Comparison of ENCODE assay signal across 8 mouse cellular contexts in genomic region chr4:134535787-134536151, GRCm38 (mm10). TPM values are rescaled to one million over a fixed set of nuclear protein-coding genes. Genes with fewer than 3 reads are reported as not detected.
DNase-seq lines count a peak whose midpoint lies in the region; ATAC-seq and TF ChIP-seq lines count a peak whose summit lies in the region.

No protein-coding gene starts in this region.

- 12% methylated on average over 8 of the region's 8 CpGs for WGBS in heart, embryonic 15.5 days
- 19% methylated on average over 8 of the region's 8 CpGs for WGBS in hindbrain, embryonic 10.5 days
- WGBS in liver, embryonic 15.5 days (ENCODE audit: insufficient replicate concordance) = 14% methylated on average over 8 of the region's 8 CpGs

- peak overlapping the region; percentile 60 for H3ac ChIP-seq in C2C12 (ENCODE audit: control insufficient read depth, insufficient read length, low read depth)

- H3K4me2 ChIP-seq in heart, embryonic 15.5 days = peak overlapping the region; percentile 94
- H3K4me2 ChIP-seq in liver, embryonic 15.5 days = peak overlapping the region; percentile 100

- no peak for ATAC-seq in heart, embryonic 15.5 days (replicated peaks; ENCODE audit: insufficient number of reproducible peaks, insufficient read depth, low FRiP score, low read depth)
- ATAC-seq in liver, embryonic 15.5 days (ENCODE audit: insufficient read depth) = no peak

- no peak for DNase-seq in heart, adult 11 months
- DNase-seq in adrenal gland, postnatal 14 days = peak; percentile 77
- no peak for DNase-seq in hindbrain, embryonic 10.5 days (ENCODE audit: low spot score)
- no peak for DNase-seq in urinary bladder, postnatal 4 days (ENCODE audit: low spot score in 2 of 2)
- DNase-seq in T-cell, adult 2 months (ENCODE audit: low spot score) = no peak

- peaks cover 6% of the 10 kb centered on the region for H3K79me3 ChIP-seq in C2C12 (ENCODE audit: low read depth)

- H3K9ac ChIP-seq in heart, embryonic 15.5 days = peak overlapping the region; percentile 85
- H3K9ac ChIP-seq in liver, embryonic 15.5 days = peak overlapping the region; percentile 86

- no peaks in the 10 kb centered on the region for H3K27me3 ChIP-seq in heart, embryonic 15.5 days
- H3K27me3 ChIP-seq in C2C12 (ENCODE audit: control insufficient read depth, insufficient read depth, insufficient read length) = no peaks in the 10 kb centered on the region
- H3K27me3 ChIP-seq in hindbrain, embryonic 10.5 days (ENCODE audit: insufficient read depth, poor library complexity, severe bottlenecking) = no peaks in the 10 kb centered on the region
- H3K27me3 ChIP-seq in liver, embryonic 15.5 days = no peaks in the 10 kb centered on the region

- H3K4me3 ChIP-seq in heart, embryonic 15.5 days = peak overlapping the region; percentile 90
- peak overlapping the region; percentile 75 for H3K4me3 ChIP-seq in C2C12 (ENCODE audit: insufficient read depth, poor library complexity, severe bottlenecking)
- peak overlapping the region; percentile 90 for H3K4me3 ChIP-seq in hindbrain, embryonic 10.5 days
- peak overlapping the region; percentile 89 for H3K4me3 ChIP-seq in liver, embryonic 15.5 days (replicated peaks)

- peaks cover 23% of the 10 kb centered on the region for H3K36me3 ChIP-seq in heart, embryonic 15.5 days
- H3K36me3 ChIP-seq in C2C12 (ENCODE audit: control insufficient read depth, insufficient read depth) = peaks cover 22% of the 10 kb centered on the region
- peaks cover 40% of the 10 kb centered on the region for H3K36me3 ChIP-seq in hindbrain, embryonic 10.5 days
- peaks cover 19% of the 10 kb centered on the region for H3K36me3 ChIP-seq in liver, embryonic 15.5 days (replicated peaks)

- peaks cover 31% of the 10 kb centered on the region for H3K79me2 ChIP-seq in C2C12 (ENCODE audit: control insufficient read depth, insufficient read depth)

- no peak for TF ChIP-seq CTCF in C2C12 (IDR thresholded peaks at IDR 0.05; ENCODE audit: control insufficient read depth, insufficient read depth, insufficient read length)

- H3K27ac ChIP-seq in heart, embryonic 15.5 days = peak overlapping the region; percentile 94
- H3K27ac ChIP-seq in hindbrain, embryonic 10.5 days = peak overlapping the region; percentile 90
- peak overlapping the region; percentile 86; the same call in 1 of the 2 replicates for H3K27ac ChIP-seq in liver, embryonic 15.5 days (replicated peaks)

- no peaks in the 10 kb centered on the region for H3K9me3 ChIP-seq in heart, embryonic 15.5 days (replicated peaks)
- no peaks in the 10 kb centered on the region for H3K9me3 ChIP-seq in hindbrain, embryonic 10.5 days
- no peaks in the 10 kb centered on the region for H3K9me3 ChIP-seq in liver, embryonic 15.5 days (replicated peaks)

- peaks cover 30% of the 10 kb centered on the region for H3K4me1 ChIP-seq in heart, embryonic 15.5 days (replicated peaks)
- peaks cover 29% of the 10 kb centered on the region for H3K4me1 ChIP-seq in hindbrain, embryonic 10.5 days (replicated peaks)
- peaks cover 36% of the 10 kb centered on the region for H3K4me1 ChIP-seq in liver, embryonic 15.5 days (replicated peaks)

TF ChIP-seq in C2C12, 6 proteins besides CTCF, POLR2A, EP300 and RAD21:
- TF ChIP-seq MAX (IDR thresholded peaks at IDR 0.05) (peak; percentile 88), MYOD1 (IDR thresholded peaks at IDR 0.05; ENCODE audit: control insufficient read depth, insufficient read length, low read depth) (peak; percentile 85), FOSL1 (IDR thresholded peaks at IDR 0.05; ENCODE audit: insufficient read depth, low read length, poor library complexity, severe bottlenecking) (no peak), CEBPB (IDR thresholded peaks at IDR 0.05; ENCODE audit: low read depth) (no peak), USF1 (IDR thresholded peaks at IDR 0.05; ENCODE audit: low read depth) (peak; percentile 71), MYOG (IDR thresholded peaks at IDR 0.05; ENCODE audit: control insufficient read depth, extremely low read depth, insufficient read length) (no peak)

RNA-seq across cellular contexts. Expression of gene Mtfr1l, which starts 0.6 kb away (rescaled TPM):
- polyA plus RNA-seq in heart, embryonic 15.5 days (2015; fragmentation: Nextera tagmentation; extraction: Ambion mirVana) = 147 and 152 TPM in 2 replicates
- 66.6 TPM for polyA plus RNA-seq in C2C12 (2012; fragmentation: generic; extraction: Trizol)
- 103 and 113 TPM in 2 replicates for total RNA-seq in adrenal gland, postnatal 14 days (2021)
- polyA plus RNA-seq in hindbrain, embryonic 10.5 days (2016; fragmentation: Nextera tagmentation; extraction: Ambion mirVana) = 115 and 125 TPM in 2 replicates
- 39.6 and 40.3 TPM in 2 replicates for polyA plus RNA-seq in liver, embryonic 15.5 days (2015; fragmentation: Nextera tagmentation; extraction: Ambion mirVana)

RNA-seq across cellular contexts. Expression of gene Selenon, which starts 16.2 kb away (rescaled TPM):
- polyA plus RNA-seq in heart, embryonic 15.5 days (2015; fragmentation: Nextera tagmentation; extraction: Ambion mirVana) = 30.8 and 42.0 TPM in 2 replicates
- polyA plus RNA-seq in C2C12 (2012; fragmentation: generic; extraction: Trizol) = 46.4 TPM
- 30.2 and 32.3 TPM in 2 replicates for total RNA-seq in adrenal gland, postnatal 14 days (2021)
- polyA plus RNA-seq in hindbrain, embryonic 10.5 days (2016; fragmentation: Nextera tagmentation; extraction: Ambion mirVana) = 8.6 and 10.3 TPM in 2 replicates
- polyA plus RNA-seq in liver, embryonic 15.5 days (2015; fragmentation: Nextera tagmentation; extraction: Ambion mirVana) = 4.1 and 6.6 TPM in 2 replicates

RNA-seq across cellular contexts. Expression of gene Aunip, which starts 25.0 kb away (rescaled TPM):
- polyA plus RNA-seq in heart, embryonic 15.5 days (2015; fragmentation: Nextera tagmentation; extraction: Ambion mirVana) = 7.3 and 7.9 TPM in 2 replicates
- 14.9 TPM for polyA plus RNA-seq in C2C12 (2012; fragmentation: generic; extraction: Trizol)
- 1.8 and 3.0 TPM in 2 replicates for total RNA-seq in adrenal gland, postnatal 14 days (2021)
- polyA plus RNA-seq in hindbrain, embryonic 10.5 days (2016; fragmentation: Nextera tagmentation; extraction: Ambion mirVana) = 19.3 and 25.9 TPM in 2 replicates
- 14.0 and 18.9 TPM in 2 replicates for polyA plus RNA-seq in liver, embryonic 15.5 days (2015; fragmentation: Nextera tagmentation; extraction: Ambion mirVana)

RNA-seq across cellular contexts. Expression of gene Paqr7, which starts 39.3 kb away (rescaled TPM):
- 11.7 and 11.9 TPM in 2 replicates for polyA plus RNA-seq in heart, embryonic 15.5 days (2015; fragmentation: Nextera tagmentation; extraction: Ambion mirVana)
- polyA plus RNA-seq in C2C12 (2012; fragmentation: generic; extraction: Trizol) = 5.1 TPM
- total RNA-seq in adrenal gland, postnatal 14 days (2021) = 25.9 and 32.2 TPM in 2 replicates
- polyA plus RNA-seq in hindbrain, embryonic 10.5 days (2016; fragmentation: Nextera tagmentation; extraction: Ambion mirVana) = 3.1 and 4.3 TPM in 2 replicates
- 7.8 and 8.4 TPM in 2 replicates for polyA plus RNA-seq in liver, embryonic 15.5 days (2015; fragmentation: Nextera tagmentation; extraction: Ambion mirVana)
